Mouse (Mus musculus) stomach, embryonic 15.5 days (tissue): ENCODE measurements around the gene Gm11114. TPM values are rescaled to one million over a fixed set of nuclear protein-coding genes. Genes with fewer than 3 reads are reported as not detected.

ENCODE experiments used
- polyA plus RNA-seq: library from polyadenylated mRNA; unstranded; fragments of >200 nt; fragmentation: Nextera tagmentation; extraction: Ambion mirVana; gene quantifications from 2 replicates; pipeline ENCODE4 v1.2.1, GENCODE M21; 2015

Gene Gm11114
- polyA plus RNA-seq, 1 experiment from 2014 or later: not detected

Other genes with a start within 250 kb of the Gm11114 start
- gene Tent5a, start 14.6 kb downstream of the Gm11114 start, polyA plus RNA-seq: 21.6 and 21.7 TPM in 2 replicates